Mouse (Mus musculus) C2C12 (cell line): ENCODE results near the gene Adam22.

Experiments used
- CEBPB ChIP-seq: IDR thresholded peaks from one replicate; pipeline ENCODE4 v1.6.1; 2011; ENCODE audit warnings: low read depth, mild to moderate bottlenecking, control low read depth, moderate library complexity
- CTCF ChIP-seq: IDR thresholded peaks from one replicate; pipeline ENCODE4 v1.5.1; 2011; ENCODE audit not compliant: control insufficient read depth, insufficient read depth, insufficient read length
- FOSL1 ChIP-seq: IDR thresholded peaks from one replicate; pipeline ENCODE4 v1.8.0; 2011; ENCODE audit warnings: mild to moderate bottlenecking, low read length; ENCODE audit not compliant: poor library complexity, insufficient read depth, severe bottlenecking
- MAX ChIP-seq: IDR thresholded peaks from one replicate; pipeline ENCODE4 v1.6.1; 2011; ENCODE audit warnings: mild to moderate bottlenecking, control low read depth
- MYOD1 ChIP-seq: IDR thresholded peaks from one replicate; pipeline ENCODE4 v1.6.1; 2011; ENCODE audit warnings: low read depth; ENCODE audit not compliant: control insufficient read depth, insufficient read length
- USF1 ChIP-seq: IDR thresholded peaks from one replicate; pipeline ENCODE4 v1.6.1; 2011; ENCODE audit warnings: low read depth, mild to moderate bottlenecking, control low read depth, moderate library complexity

DNA sequence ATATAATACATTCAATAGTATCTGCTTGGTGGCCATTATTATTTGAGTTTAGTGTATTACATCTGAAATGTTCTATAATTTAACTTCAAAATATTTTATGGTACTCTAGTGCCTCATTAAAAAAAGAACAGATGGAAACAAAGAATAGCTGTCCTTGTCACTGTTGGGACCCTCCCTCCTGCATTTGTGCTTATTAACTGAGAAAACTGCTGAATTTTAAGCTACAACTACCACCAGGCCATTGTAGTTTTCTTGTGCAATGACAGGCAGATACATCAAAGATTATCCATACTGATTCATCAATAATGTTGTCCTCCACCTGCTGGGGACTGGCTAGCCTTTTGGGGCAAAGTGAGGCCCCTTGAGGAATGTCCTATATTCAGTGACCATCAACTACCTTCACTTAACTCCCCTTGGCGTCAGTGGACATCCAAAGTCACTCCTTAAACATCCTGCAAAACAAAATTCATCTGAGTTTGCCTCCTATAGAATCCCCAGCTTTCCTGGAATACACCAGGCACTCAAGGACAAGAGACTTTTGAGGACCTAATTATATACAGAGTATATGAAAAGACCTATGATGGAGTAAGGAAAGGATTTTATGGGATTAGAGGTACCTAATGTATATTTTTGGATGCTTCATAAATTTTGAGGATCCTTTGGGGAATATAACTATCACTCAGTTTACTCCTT lies 26.1 kb upstream of the Adam22 start:
- TF ChIP-seq CTCF (no peak), CEBPB (no peak), FOSL1 (no peak), USF1 (no peak), MYOD1 (no peak), MAX (no peak)
